Mouse (Mus musculus) limb, embryonic 11.5 days (tissue): ENCODE data around the gene Ntf3. TPM values are rescaled to one million over a fixed set of nuclear protein-coding genes. Genes with fewer than 3 reads are reported as not detected.

Experiments
- ATAC-seq: fragments of 200-750 bp; cut with Nextera tagmentation; 2 replicates; pipeline ENCODE4 v1.8.0; 2017; ENCODE audit warnings: low read depth; ENCODE audit not compliant: insufficient number of reproducible peaks, low FRiP score, low TSS enrichment
- DNase-seq: peaks from one replicate; pipeline ENCODE4 v3.0.0-alpha.2; 2015; ENCODE audit warnings: low spot score
- H3K27ac ChIP-seq: fragments of 300-500 bp; sonication (generic); replicated peaks from 2 replicates; pipeline ENCODE4 v1.5.1; 2014; ENCODE audit warnings: low read depth, mild to moderate bottlenecking, low read length
- H3K27me3 ChIP-seq: fragments of 300-500 bp; sonication (generic); 2 replicates; pipeline ENCODE4 v1.6.1; 2014; ENCODE audit warnings: mild to moderate bottlenecking, low read length, mixed read lengths; ENCODE audit not compliant: control insufficient read depth, insufficient read depth
- H3K36me3 ChIP-seq: fragments of 300-500 bp; sonication (generic); 2 replicates; pipeline ENCODE4 v1.6.1; 2014; ENCODE audit warnings: mild to moderate bottlenecking, low read length, moderate library complexity, mixed read lengths; ENCODE audit not compliant: control insufficient read depth, insufficient read depth
- H3K4me1 ChIP-seq: fragments of 300-500 bp; sonication (generic); 2 replicates; pipeline ENCODE4 v1.6.1; 2014; ENCODE audit warnings: low read length, mixed read lengths; ENCODE audit not compliant: control insufficient read depth, insufficient read depth
- H3K4me2 ChIP-seq: fragments of 300-500 bp; sonication (generic); 2 replicates; pipeline ENCODE4 v1.6.1; 2014; ENCODE audit warnings: low read depth, mild to moderate bottlenecking, moderate library complexity; ENCODE audit not compliant: severe bottlenecking
- H3K4me3 ChIP-seq: fragments of 300-500 bp; sonication (generic); 2 replicates; pipeline ENCODE4 v1.5.1; 2014; ENCODE audit warnings: low read depth, low read length
- H3K9ac ChIP-seq: fragments of 300-500 bp; sonication (generic); 2 replicates; pipeline ENCODE4 v1.6.1; 2014; ENCODE audit warnings: mild to moderate bottlenecking, low read length
- H3K9me3 ChIP-seq: fragments of 300-500 bp; sonication (generic); 2 replicates; pipeline ENCODE4 v1.6.1; 2016; ENCODE audit warnings: low read length; ENCODE audit not compliant: control insufficient read depth
- WGBS: fragments of 180-500 bp; shearing (Covaris S2); extraction: QIAGEN DNeasy Blood & Tissue Kit; methylation state at CpG from one replicate; pipeline ENCODE4 v1.1.7; 2014; 5-methylcytosine and 5-hydroxymethylcytosine counted together
- polyA plus RNA-seq: library from polyadenylated mRNA; unstranded; fragments of >200 nt; fragmentation: Nextera tagmentation; extraction: Ambion mirVana; gene quantifications from 2 replicates; pipeline ENCODE4 v1.2.1, GENCODE M21; 2014

The Ntf3 gene
- polyA plus RNA-seq, 1 experiment from 2014 or later: 26.8 TPM

GRCm38 (mm10) chr6:126134155-126134906 lies 32.4 kb downstream of the Ntf3 start:
- H3K4me2 ChIP-seq: peak overlapping the region; percentile 12; the same call in 1 of the 2 replicates
- DNase-seq (peak; percentile 84), ATAC-seq (peak; percentile 75; the same call in 1 of the 2 replicates)
- peak overlapping the region; percentile 6; the same call in 1 of the 2 replicates for H3K27ac ChIP-seq
- H3K27me3 ChIP-seq: no peaks in the 10 kb centered on the region
- no peaks in the 10 kb centered on the region for H3K9me3 ChIP-seq
- H3K4me1 ChIP-seq: peaks cover 10% of the 10 kb centered on the region; the same call in 1 of the 2 replicates
- H3K9ac ChIP-seq: no peak overlapping the region
- WGBS: 18% methylated on average over 19 of the region's 19 CpGs
- no peak overlapping the region for H3K4me3 ChIP-seq
- H3K36me3 ChIP-seq: no peaks in the 10 kb centered on the region; the same call in 1 of the 2 replicates

GRCm38 (mm10) chr6:126128238-126128637 lies 38.5 kb downstream of the Ntf3 start:
- Histone ChIP-seq H3K9me3 (no peaks in the 10 kb centered on the region), H3K9ac (no peak overlapping the region), H3K27me3 (no peaks in the 10 kb centered on the region), H3K4me3 (no peak overlapping the region), H3K4me1 (no peaks in the 10 kb centered on the region), H3K4me2 (no peak overlapping the region), H3K27ac (no peak overlapping the region), H3K36me3 (no peaks in the 10 kb centered on the region)
- ATAC-seq: no peak
- DNase-seq: no peak
- WGBS: 80% methylated on average over 7 of the region's 7 CpGs

GRCm38 (mm10) chr6:126118247-126118646 lies 48.5 kb downstream of the Ntf3 start:
- ATAC-seq (no peak), DNase-seq (no peak)
- Histone ChIP-seq H3K9me3 (no peaks in the 10 kb centered on the region), H3K27ac (no peak overlapping the region), H3K4me3 (no peak overlapping the region), H3K36me3 (no peaks in the 10 kb centered on the region), H3K9ac (no peak overlapping the region), H3K4me2 (no peak overlapping the region), H3K27me3 (no peaks in the 10 kb centered on the region), H3K4me1 (peaks cover 22% of the 10 kb centered on the region)
- WGBS: 83% methylated on average over 1 of the region's 1 CpGs

- Histone ChIP-seq H3K36me3 (no peaks in the 10 kb centered on the region), H3K4me2 (no peak overlapping the region), H3K9me3 (no peaks in the 10 kb centered on the region), H3K27ac (no peak overlapping the region), H3K9ac (no peak overlapping the region), H3K27me3 (no peaks in the 10 kb centered on the region), H3K4me1 (peaks cover 22% of the 10 kb centered on the region), H3K4me3 (no peak overlapping the region)
- ATAC-seq (no peak), DNase-seq (no peak)
- WGBS: 91% methylated on average over 8 of the region's 8 CpGs
Observed at GRCm38 (mm10) chr6:126117191-126117590, 49.5 kb downstream of the Ntf3 start.

GRCm38 (mm10) chr6:126114934-126115633 lies 51.6 kb downstream of the Ntf3 start:
- DNase-seq (peak; percentile 73), ATAC-seq (peak; percentile 86)
- 15% methylated on average over 10 of the region's 10 CpGs for WGBS

GRCm38 (mm10) chr6:126110892-126111835 lies 55.5 kb downstream of the Ntf3 start:
- DNase-seq (no peak), ATAC-seq (no peak)
- WGBS: 68% methylated on average over 15 of the region's 15 CpGs
- Histone ChIP-seq H3K27me3 (no peaks in the 10 kb centered on the region), H3K27ac (no peak overlapping the region), H3K9ac (no peak overlapping the region), H3K36me3 (0 out of 2 replicates have a peak, but pooled peaks cover 2% of the 10 kb centered on the region), H3K4me2 (no peak overlapping the region), H3K4me1 (peaks cover 26% of the 10 kb centered on the region), H3K9me3 (no peaks in the 10 kb centered on the region), H3K4me3 (no peak overlapping the region)

More at GRCm38 (mm10) chr6:126114934-126115633, 51.6 kb downstream of the Ntf3 start:
- Histone ChIP-seq H3K36me3 (0 out of 2 replicates have a peak, but pooled peaks cover 2% of the 10 kb centered on the region), H3K27me3 (no peaks in the 10 kb centered on the region), H3K9me3 (no peaks in the 10 kb centered on the region), H3K9ac (peak overlapping the region; percentile 57), H3K4me1 (peaks cover 22% of the 10 kb centered on the region), H3K4me3 (no peak overlapping the region), H3K4me2 (peak overlapping the region; percentile 33; the same call in 1 of the 2 replicates), H3K27ac (peak overlapping the region; percentile 99)

GRCm38 (mm10) chr6:126109184-126109583 lies 57.5 kb downstream of the Ntf3 start:
- Histone ChIP-seq H3K9me3 (no peaks in the 10 kb centered on the region), H3K27me3 (no peaks in the 10 kb centered on the region), H3K4me3 (no peak overlapping the region), H3K4me2 (no peak overlapping the region), H3K36me3 (0 out of 2 replicates have a peak, but pooled peaks cover 2% of the 10 kb centered on the region), H3K27ac (no peak overlapping the region), H3K4me1 (peaks cover 12% of the 10 kb centered on the region), H3K9ac (no peak overlapping the region)
- ATAC-seq (no peak), DNase-seq (no peak)
- WGBS: 84% methylated on average over 5 of the region's 5 CpGs

- ATAC-seq (no peak), DNase-seq (no peak)
- Histone ChIP-seq H3K4me3 (no peak overlapping the region), H3K27me3 (no peaks in the 10 kb centered on the region), H3K27ac (no peak overlapping the region), H3K9ac (no peak overlapping the region), H3K4me1 (peaks cover 11% of the 10 kb centered on the region), H3K9me3 (no peaks in the 10 kb centered on the region), H3K36me3 (0 out of 2 replicates have a peak, but pooled peaks cover 2% of the 10 kb centered on the region), H3K4me2 (no peak overlapping the region)
- WGBS: 86% methylated on average over 2 of the region's 2 CpGs
Observed at GRCm38 (mm10) chr6:126108771-126109170, 57.9 kb downstream of the Ntf3 start.
